25 mouse cellular contexts compared by ENCODE assay signal in the genomic region with DNA sequence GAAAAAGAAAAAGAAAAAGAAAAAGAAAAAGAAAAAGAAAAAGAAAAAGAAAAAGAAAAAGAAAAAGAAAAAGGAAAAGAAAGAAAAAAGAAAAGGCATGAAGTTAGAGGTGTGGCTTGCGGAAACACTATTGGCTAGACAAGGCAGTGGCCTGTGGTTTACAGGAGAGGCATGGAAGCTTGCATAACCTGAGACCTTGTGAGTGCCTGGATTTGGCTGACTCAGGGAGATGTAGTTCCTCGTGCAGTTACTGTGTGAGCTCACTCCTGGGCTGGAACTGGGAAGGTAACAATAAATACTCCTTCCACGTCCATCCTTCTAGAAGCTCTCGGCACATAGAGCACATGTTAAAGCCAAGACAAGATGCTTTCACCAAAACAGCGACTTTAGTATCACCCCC.
"Had no signal": no experiment of that assay in that cellular context is flagged by ENCODE, and none has a peak within 500 bp of the region (broad histone marks: within the 10 kb centered on the region; RNA-seq: fewer than 3 reads in every experiment).

No protein-coding gene starts in this region.

- H3K27me3 ChIP-seq: heart, embryonic 13.5 days; heart, embryonic 15.5 days; hindbrain, embryonic 13.5 days; hindbrain, embryonic 15.5 days; kidney, embryonic 15.5 days; limb, embryonic 13.5 days; limb, embryonic 15.5 days; liver, embryonic 12.5 days had no signal

- H3K9ac ChIP-seq: forebrain, postnatal 0 days; heart, embryonic 13.5 days; heart, embryonic 15.5 days; hindbrain, embryonic 13.5 days; hindbrain, embryonic 15.5 days; kidney, embryonic 15.5 days; limb, embryonic 13.5 days; limb, embryonic 15.5 days; liver, embryonic 12.5 days had no signal

- DNase-seq: forebrain, postnatal 0 days; gastrocnemius, postnatal 14 days; gastrocnemius, postnatal 36 days; heart, adult 11 months; heart, adult 2 months; heart, postnatal 14 days; heart, postnatal 36 days; kidney, adult 2 months; kidney, adult 9 months; kidney, postnatal 14 days; kidney, postnatal 36 days; layer of hippocampus, adult 9-11 months; layer of hippocampus, postnatal 36 days; left cerebral cortex, postnatal 4 days had no signal

- ATAC-seq: forebrain, postnatal 0 days; hindbrain, postnatal 0 days; liver, embryonic 12.5 days had no signal

- H3K27ac ChIP-seq: heart, adult 2 months; heart, embryonic 13.5 days; heart, embryonic 15.5 days; hindbrain, embryonic 13.5 days; hindbrain, embryonic 15.5 days; hindbrain, postnatal 0 days; kidney, embryonic 15.5 days; kidney, postnatal 0 days; limb, embryonic 13.5 days; limb, embryonic 15.5 days; liver, embryonic 12.5 days had no signal

- H3K4me2 ChIP-seq: heart, embryonic 11.5 days; heart, embryonic 13.5 days; heart, embryonic 15.5 days; hindbrain, embryonic 13.5 days; hindbrain, embryonic 15.5 days; kidney, embryonic 15.5 days; limb, embryonic 13.5 days; limb, embryonic 15.5 days; liver, embryonic 12.5 days had no signal

- H3K9me3 ChIP-seq: heart, embryonic 13.5 days; heart, embryonic 15.5 days; hindbrain, embryonic 13.5 days; hindbrain, embryonic 15.5 days; kidney, embryonic 15.5 days; limb, embryonic 13.5 days; limb, embryonic 15.5 days; liver, embryonic 12.5 days had no signal

- H3K4me3 ChIP-seq: heart, adult 2 months; heart, embryonic 13.5 days; heart, embryonic 15.5 days; hindbrain, embryonic 13.5 days; hindbrain, embryonic 15.5 days; kidney, embryonic 15.5 days; limb, embryonic 13.5 days; limb, embryonic 15.5 days; liver, embryonic 12.5 days had no signal

- H3K36me3 ChIP-seq: heart, embryonic 13.5 days; heart, embryonic 15.5 days; hindbrain, embryonic 13.5 days; hindbrain, embryonic 15.5 days; kidney, embryonic 15.5 days; limb, embryonic 13.5 days; limb, embryonic 15.5 days; liver, embryonic 12.5 days had no signal

- H3K4me1 ChIP-seq: heart, embryonic 13.5 days; heart, embryonic 15.5 days; hindbrain, embryonic 13.5 days; hindbrain, embryonic 15.5 days; kidney, embryonic 15.5 days; limb, embryonic 13.5 days; limb, embryonic 15.5 days; liver, embryonic 12.5 days had no signal
